Comparison of ENCODE assay signal across 9 mouse cellular contexts in genomic region chr7:81959704-81960103, GRCm38 (mm10). TPM values are rescaled to one million over a fixed set of nuclear protein-coding genes. Genes with fewer than 3 reads are reported as not detected.
A peak's percentile ranks its signal among the peaks of the same experiment; 100 is the strongest.
DNase-seq lines count a peak whose midpoint lies in the region; ATAC-seq and TF ChIP-seq lines count a peak whose summit lies in the region.
"Had no signal": no experiment of that assay in that cellular context is flagged by ENCODE, and none has a peak within 500 bp of the region (broad histone marks: within the 10 kb centered on the region; RNA-seq: fewer than 3 reads in every experiment).

No protein-coding gene starts in this region.

- no peak overlapping the region for H3K9ac ChIP-seq in liver, embryonic 14.5 days (replicated peaks)
- H3K9ac ChIP-seq in liver, embryonic 11.5 days (ENCODE audit: low read depth, low read length) = no peak overlapping the region
- H3K9ac ChIP-seq in lung, postnatal 0 days (replicated peaks; ENCODE audit: low read depth) = no peak overlapping the region
- H3K9ac ChIP-seq: heart, embryonic 13.5 days had no signal

- no peak overlapping the region for H3K4me2 ChIP-seq in liver, embryonic 14.5 days (ENCODE audit: low read depth)
- no peak overlapping the region for H3K4me2 ChIP-seq in liver, embryonic 11.5 days
- H3K4me2 ChIP-seq in lung, postnatal 0 days (replicated peaks; ENCODE audit: low read depth, low read length) = no peak overlapping the region
- H3K4me2 ChIP-seq: heart, embryonic 13.5 days had no signal

- peak; percentile 43 for DNase-seq in adrenal gland, postnatal 10 days
- DNase-seq in adrenal gland, postnatal 25 days = no peak
- peak in 1 of 3 experiments; percentile 6 for DNase-seq in liver, embryonic 14.5 days (ENCODE audit: low read depth in 3 of 3, low spot score in 3 of 3)
- no peak for DNase-seq in liver, embryonic 11.5 days (ENCODE audit: low spot score)
- DNase-seq in brain, embryonic 18.5 days (ENCODE audit: low read depth, low spot score) = peak; percentile 24
- DNase-seq in heart, postnatal 4 days = peak; percentile 40
- peak; percentile 75 for DNase-seq in lung, postnatal 0 days (ENCODE audit: low spot score)
- peak; percentile 36 for DNase-seq in telencephalon, adult 2 months (ENCODE audit: low read depth, low spot score)

- 1% methylated on average over 3 of the region's 3 CpGs for WGBS in liver, embryonic 14.5 days (ENCODE audit: insufficient replicate concordance)
- WGBS in liver, embryonic 11.5 days = 2% methylated on average over 3 of the region's 3 CpGs
- WGBS in lung, postnatal 0 days = 1% methylated on average over 3 of the region's 3 CpGs

- H3K27me3 ChIP-seq in liver, embryonic 14.5 days (ENCODE audit: control insufficient read depth, insufficient read depth, low read length) = no peaks in the 10 kb centered on the region
- no peaks in the 10 kb centered on the region for H3K27me3 ChIP-seq in liver, embryonic 11.5 days (replicated peaks; ENCODE audit: control insufficient read depth, insufficient read depth, low read length)
- no peaks in the 10 kb centered on the region for H3K27me3 ChIP-seq in lung, postnatal 0 days (replicated peaks; ENCODE audit: insufficient read depth, low read length)

- H3K9me3 ChIP-seq in liver, embryonic 14.5 days (ENCODE audit: control insufficient read depth, low read length) = no peaks in the 10 kb centered on the region
- no peaks in the 10 kb centered on the region for H3K9me3 ChIP-seq in liver, embryonic 11.5 days (ENCODE audit: control insufficient read depth, low read length)
- H3K9me3 ChIP-seq in lung, postnatal 0 days (ENCODE audit: low read length) = no peaks in the 10 kb centered on the region
- H3K9me3 ChIP-seq: heart, embryonic 13.5 days had no signal

- H3K36me3 ChIP-seq in liver, embryonic 14.5 days (replicated peaks; ENCODE audit: control insufficient read depth, insufficient read depth, low read depth) = no peaks in the 10 kb centered on the region
- no peaks in the 10 kb centered on the region for H3K36me3 ChIP-seq in liver, embryonic 11.5 days (ENCODE audit: control insufficient read depth, insufficient read depth, low read length)
- no peaks in the 10 kb centered on the region for H3K36me3 ChIP-seq in lung, postnatal 0 days (ENCODE audit: insufficient read depth, low read length)
- H3K36me3 ChIP-seq: heart, embryonic 13.5 days had no signal

- H3K4me1 ChIP-seq in liver, embryonic 14.5 days (replicated peaks; ENCODE audit: control insufficient read depth in 2 of 2, insufficient read depth in 2 of 2, low read length in 1 of 2) = no peaks in the 10 kb centered on the region
- no peaks in the 10 kb centered on the region for H3K4me1 ChIP-seq in liver, embryonic 11.5 days (replicated peaks; ENCODE audit: control insufficient read depth, insufficient read depth, low read length)
- H3K4me1 ChIP-seq in lung, postnatal 0 days (ENCODE audit: insufficient read depth, low read depth, low read length) = no peaks in the 10 kb centered on the region
- H3K4me1 ChIP-seq: heart, embryonic 13.5 days had no signal

- TF ChIP-seq EP300 in liver, embryonic 14.5 days (IDR thresholded peaks at IDR 0.05; ENCODE audit: low read depth) = no peak
- no peak for TF ChIP-seq EP300 in lung, postnatal 0 days (IDR thresholded peaks at IDR 0.05)

- H3K4me3 ChIP-seq in liver, embryonic 14.5 days (ENCODE audit: insufficient read depth in 1 of 2, low read depth in 2 of 2, low read length in 2 of 2) = no peak overlapping the region
- H3K4me3 ChIP-seq in liver, embryonic 11.5 days (ENCODE audit: low read depth, low read length) = no peak overlapping the region
- no peak overlapping the region for H3K4me3 ChIP-seq in lung, postnatal 0 days (ENCODE audit: low read depth, low read length)
- H3K4me3 ChIP-seq: heart, embryonic 13.5 days had no signal

- no peak for ATAC-seq in liver, embryonic 14.5 days (ENCODE audit: insufficient read depth)
- ATAC-seq in liver, embryonic 11.5 days (replicated peaks; ENCODE audit: low FRiP score) = no peak
- no peak for ATAC-seq in lung, postnatal 0 days

- no peak overlapping the region for H3K27ac ChIP-seq in liver, embryonic 14.5 days
- H3K27ac ChIP-seq in liver, embryonic 11.5 days (ENCODE audit: low read depth, low read length) = no peak overlapping the region
- H3K27ac ChIP-seq in lung, postnatal 0 days (ENCODE audit: low read length) = no peak overlapping the region
- H3K27ac ChIP-seq: heart, embryonic 13.5 days had no signal

- TF ChIP-seq CTCF in liver, embryonic 14.5 days (IDR thresholded peaks at IDR 0.05; ENCODE audit: low read depth) = peak; percentile 62
- peak; percentile 86 for TF ChIP-seq CTCF in lung, postnatal 0 days (IDR thresholded peaks at IDR 0.05)

RNA-seq across cellular contexts. Expression of gene Hdgfl3, which starts 25.4 kb away (rescaled TPM):
- 10 to 100 TPM; 12.2 to 15.8 TPM for total RNA-seq in adrenal gland, postnatal 10 days (2021)
- total RNA-seq in adrenal gland, postnatal 25 days (2021) = 12.4 and 14.2 TPM in 2 replicates
- polyA plus RNA-seq in liver, embryonic 14.5 days (2012; rRNA removed) = 0.15 and 0.27 TPM in 2 replicates
- polyA plus RNA-seq in liver, embryonic 14.5 days (2014; fragmentation: Nextera tagmentation; extraction: Ambion mirVana) = 0.33 and 0.43 TPM in 2 replicates
- polyA plus RNA-seq in liver, embryonic 11.5 days (2014; fragmentation: Nextera tagmentation; extraction: Ambion mirVana) = 5.0 and 5.9 TPM in 2 replicates
- 10 to 100 TPM; 17.6 to 20.2 TPM for total RNA-seq in heart, postnatal 4 days (2021)
- polyA plus RNA-seq in lung, postnatal 0 days (2015; fragmentation: Nextera tagmentation; extraction: Ambion mirVana) = 6.1 and 6.4 TPM in 2 replicates

RNA-seq across cellular contexts. Expression of gene Bnc1, which starts 32.4 kb away (rescaled TPM):
- 1 to 10 TPM; 1.2 to 1.5 TPM for total RNA-seq in adrenal gland, postnatal 10 days (2021)
- total RNA-seq in adrenal gland, postnatal 25 days (2021) = 0.33 and 0.43 TPM in 2 replicates
- polyA plus RNA-seq in liver, embryonic 14.5 days (2012; rRNA removed) = 0.22 and 0.28 TPM in 2 replicates
- 0.27 and 0.54 TPM in 2 replicates for polyA plus RNA-seq in liver, embryonic 14.5 days (2014; fragmentation: Nextera tagmentation; extraction: Ambion mirVana)
- 5.1 and 7.0 TPM in 2 replicates for polyA plus RNA-seq in liver, embryonic 11.5 days (2014; fragmentation: Nextera tagmentation; extraction: Ambion mirVana)
- 1 to 10 TPM; 3.1 to 3.7 TPM for total RNA-seq in heart, postnatal 4 days (2021)
- polyA plus RNA-seq in lung, postnatal 0 days (2015; fragmentation: Nextera tagmentation; extraction: Ambion mirVana) = 0.58 and 0.61 TPM in 2 replicates

Comparison
In these comparisons a context has a peak if more than half of its experiments do, and no peak if none do; other contexts are left out.
1. DNase-seq: peak in adrenal gland, postnatal 10 days (single experiment), brain, embryonic 18.5 days (single experiment), heart, postnatal 4 days (single experiment), lung, postnatal 0 days (single experiment) and telencephalon, adult 2 months (single experiment); none in adrenal gland, postnatal 25 days (single experiment) and liver, embryonic 11.5 days (single experiment).